Mouse (Mus musculus): Measurements from ENCODE around the gene E330034G19Rik.

- no peak for TF ChIP-seq CTCF (IDR thresholded peaks at IDR 0.05)
- no peak for TF ChIP-seq EP300 (IDR thresholded peaks at IDR 0.05)
Observed at GRCm38 (mm10) chr14:24307146-24307545, 14.1 kb downstream of the E330034G19Rik start.
